Mouse (Mus musculus) thymus, postnatal 4 days (tissue): ENCODE measurements around the gene Fgf14.
"Not testable (repeated sequence)": the region's sequence is repeated elsewhere in the genome, so short reads cannot be mapped to it uniquely, and the experiment has no call there.

Experiments used
- DNase-seq: peaks from one replicate; pipeline ENCODE4 v3.0.0; 2021

Fgf14 gene

GRCm38 (mm10) chr14:124474066-124474667, 202.8 kb downstream of the Fgf14 start:
- DNase-seq, result no peak

- no peak for DNase-seq
Observed at GRCm38 (mm10) chr14:124470909-124471308, 206.0 kb downstream of the Fgf14 start.

GRCm38 (mm10) chr14:124455120-124455519, 221.8 kb downstream of the Fgf14 start:
- DNase-seq, result no peak

- DNase-seq, result no peak
Observed at GRCm38 (mm10) chr14:124446096-124446840, 230.7 kb downstream of the Fgf14 start.

- no peak for DNase-seq
Observed at GRCm38 (mm10) chr14:124444831-124445230, 232.1 kb downstream of the Fgf14 start.

GRCm38 (mm10) chr14:124439298-124439697, 237.6 kb downstream of the Fgf14 start:
- DNase-seq, result not testable (repeated sequence)

GRCm38 (mm10) chr14:124411890-124412289, 265.0 kb downstream of the Fgf14 start:
- DNase-seq, result no peak

- DNase-seq, result no peak
Observed at GRCm38 (mm10) chr14:124410945-124411344, 266.0 kb downstream of the Fgf14 start.

- no peak for DNase-seq
Observed at GRCm38 (mm10) chr14:124328391-124328790, 348.5 kb downstream of the Fgf14 start.

GRCm38 (mm10) chr14:124319017-124319718, 357.8 kb downstream of the Fgf14 start:
- DNase-seq, result no peak

- DNase-seq, result no peak
Observed at GRCm38 (mm10) chr14:124315513-124315912, 361.4 kb downstream of the Fgf14 start.

GRCm38 (mm10) chr14:124287027-124287426, 389.9 kb downstream of the Fgf14 start:
- DNase-seq, result no peak

- no peak for DNase-seq
Observed at GRCm38 (mm10) chr14:124278384-124278944, 398.5 kb downstream of the Fgf14 start.

- no peak for DNase-seq
Observed at GRCm38 (mm10) chr14:124266977-124267376, 409.9 kb downstream of the Fgf14 start.

- DNase-seq, result no peak
Observed at GRCm38 (mm10) chr14:124264541-124265059, 412.3 kb downstream of the Fgf14 start.

- DNase-seq, result no peak
Observed at GRCm38 (mm10) chr14:124263199-124263598, 413.7 kb downstream of the Fgf14 start.

- no peak for DNase-seq
Observed at GRCm38 (mm10) chr14:124247517-124247916, 429.4 kb downstream of the Fgf14 start.

GRCm38 (mm10) chr14:124223445-124223844, 453.5 kb downstream of the Fgf14 start:
- DNase-seq, result no peak

- no peak for DNase-seq
Observed at GRCm38 (mm10) chr14:124222447-124222846, 454.5 kb downstream of the Fgf14 start.

- no peak for DNase-seq
Observed at GRCm38 (mm10) chr14:124220979-124221378, 455.9 kb downstream of the Fgf14 start.

- DNase-seq, result no peak
Observed at GRCm38 (mm10) chr14:124195806-124196205, 481.1 kb downstream of the Fgf14 start.

GRCm38 (mm10) chr14:124195331-124195730, 481.6 kb downstream of the Fgf14 start:
- DNase-seq, result no peak

- DNase-seq, result no peak
Observed at GRCm38 (mm10) chr14:124192815-124193142, 484.1 kb downstream of the Fgf14 start.
